Mouse (Mus musculus): ENCODE measurements around the gene Arhgef9.

The Arhgef9 gene

DNA sequence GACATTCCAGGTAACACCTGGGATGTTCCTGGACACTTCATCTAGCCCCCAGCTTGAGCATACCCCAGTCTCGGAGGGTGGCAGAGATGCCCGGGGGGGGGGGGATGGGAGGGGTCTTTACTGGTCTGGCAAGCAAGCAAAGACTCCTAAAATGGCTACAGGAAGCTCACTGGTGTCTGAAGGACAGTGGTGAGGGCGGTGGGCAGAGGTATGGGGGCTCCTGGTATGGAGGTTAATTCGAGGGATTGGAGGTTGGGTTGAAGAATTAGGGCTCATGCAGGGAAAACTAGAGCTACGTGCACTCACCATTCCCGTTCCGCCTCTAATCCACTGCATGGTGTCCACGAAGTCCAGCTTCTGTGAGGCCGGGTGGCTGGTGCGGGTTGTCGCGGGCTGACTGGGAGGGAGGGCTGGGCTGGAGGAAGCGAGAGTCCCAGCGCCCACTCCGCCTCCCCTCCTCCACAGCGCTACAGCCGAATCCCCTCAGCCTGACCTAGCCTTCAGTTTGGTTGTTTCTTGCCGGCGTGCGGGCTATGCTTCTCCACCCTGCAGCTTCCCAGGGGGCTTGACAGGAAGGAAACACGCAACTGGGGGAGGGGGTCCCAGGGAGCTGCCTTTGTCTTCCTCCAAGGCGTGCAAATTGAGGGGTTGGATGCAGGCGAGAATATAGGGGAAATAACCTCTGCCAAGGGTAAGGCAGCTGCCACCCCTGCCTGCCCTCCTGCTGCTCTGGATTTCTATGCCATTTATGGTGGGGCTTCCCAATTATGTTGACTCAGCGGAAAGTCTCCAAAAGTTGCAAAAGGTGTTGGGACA is at the start of gene Arhgef9:
TSS of gene Arhgef9 (minus strand) at position 753 of the 816 bp plus-strand sequence.
- peak; percentile 14 for DNase-seq

DNA sequence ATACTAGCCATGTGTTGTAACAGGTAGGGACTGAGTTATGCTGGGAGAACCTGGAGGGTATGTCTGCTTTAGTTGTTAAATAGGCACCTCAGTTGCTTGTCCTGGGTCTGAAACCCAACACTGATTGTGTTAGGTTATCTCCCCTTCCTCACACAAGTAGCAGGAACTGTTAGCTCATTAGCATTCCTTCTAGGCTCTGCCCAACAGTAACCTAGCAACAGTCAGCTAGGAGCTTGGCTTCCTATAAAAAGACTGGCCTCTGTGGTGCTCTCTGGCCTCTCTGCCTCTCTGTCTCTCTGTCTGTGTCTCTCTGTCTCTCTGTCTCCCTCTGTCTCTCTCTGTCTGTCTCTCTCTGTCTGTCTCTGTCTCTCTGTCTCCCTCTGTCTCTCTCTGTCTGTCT is 42.2 kb upstream of the Arhgef9 start:
- DNase-seq, result no peak

DNA sequence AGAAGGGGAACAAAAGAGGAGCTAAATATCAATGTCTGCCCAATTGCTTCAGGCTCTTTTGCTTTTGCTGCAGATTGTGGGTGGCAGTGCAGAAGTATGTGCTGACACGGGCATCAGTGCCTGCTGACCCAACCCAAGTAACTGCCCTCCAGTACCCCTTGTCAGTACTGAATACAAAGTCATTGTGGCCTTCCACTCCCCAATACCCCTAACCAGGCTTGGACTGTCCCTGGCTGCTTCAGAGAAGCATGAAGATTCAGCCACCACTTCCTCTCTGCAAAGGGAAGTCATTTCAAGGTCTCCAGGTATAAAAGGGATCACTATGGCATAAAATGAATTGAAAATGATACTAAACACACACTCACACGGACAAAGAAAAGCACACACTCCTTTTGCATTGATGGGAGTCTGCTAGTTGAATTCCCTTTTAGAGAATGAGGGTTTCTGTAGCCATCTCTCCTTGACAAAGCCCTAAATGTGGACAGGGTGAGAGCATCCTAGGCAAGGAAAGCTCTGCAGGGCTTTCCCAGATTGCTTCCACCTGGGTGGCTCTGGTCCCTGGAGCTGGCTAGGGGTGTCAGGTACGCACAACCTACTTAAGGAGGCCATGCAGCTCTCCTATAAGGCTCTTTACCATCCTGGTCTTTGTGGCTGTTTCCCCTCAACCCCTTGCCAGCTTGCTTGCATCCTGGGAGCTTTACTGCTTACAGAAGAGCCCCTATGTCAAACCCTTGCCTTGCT is 1.1 kb downstream of the Arhgef9 start:
- peak; percentile 2 for DNase-seq

DNA sequence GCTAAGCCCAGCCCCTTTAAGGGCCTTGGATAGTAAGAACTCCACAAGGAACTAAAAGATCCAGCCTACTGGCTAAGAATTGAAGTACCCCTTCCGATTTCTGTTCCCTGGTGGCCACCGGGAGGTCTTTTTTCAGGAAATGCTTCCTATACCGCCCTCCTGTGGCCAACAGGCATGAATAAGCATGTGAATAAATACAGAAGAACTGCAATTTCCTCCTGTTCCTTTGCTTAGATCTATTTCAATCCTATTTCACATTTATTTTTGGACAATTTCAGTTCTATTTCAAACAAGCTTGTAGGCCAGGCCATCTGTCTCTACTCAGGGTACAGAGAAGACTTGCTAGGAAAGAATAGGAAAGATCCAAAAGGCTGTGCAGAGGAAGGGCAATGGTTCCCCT is 20.7 kb downstream of the Arhgef9 start:
- DNase-seq, result peak; percentile 53

DNA sequence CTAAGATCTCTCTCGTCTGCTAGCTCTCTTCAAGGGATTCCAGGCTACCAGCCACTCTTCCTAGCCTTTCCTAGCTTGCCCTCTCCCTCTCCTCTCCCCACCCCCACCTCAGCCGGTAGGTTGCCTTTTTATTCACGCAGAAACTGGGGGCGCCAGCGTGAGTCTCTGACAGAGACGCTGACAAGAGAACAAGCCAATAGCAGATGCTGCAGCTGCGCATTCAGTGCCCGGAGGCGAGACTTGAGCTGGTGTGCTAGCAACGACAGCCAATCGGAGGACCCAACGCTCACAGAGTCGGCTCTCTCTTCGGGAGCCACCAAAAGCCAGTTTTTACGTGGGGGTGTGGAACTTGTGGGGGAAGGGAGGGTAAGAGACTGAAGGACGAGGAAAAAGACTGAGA is 30.3 kb downstream of the Arhgef9 start:
- DNase-seq, result peak; percentile 93

DNA sequence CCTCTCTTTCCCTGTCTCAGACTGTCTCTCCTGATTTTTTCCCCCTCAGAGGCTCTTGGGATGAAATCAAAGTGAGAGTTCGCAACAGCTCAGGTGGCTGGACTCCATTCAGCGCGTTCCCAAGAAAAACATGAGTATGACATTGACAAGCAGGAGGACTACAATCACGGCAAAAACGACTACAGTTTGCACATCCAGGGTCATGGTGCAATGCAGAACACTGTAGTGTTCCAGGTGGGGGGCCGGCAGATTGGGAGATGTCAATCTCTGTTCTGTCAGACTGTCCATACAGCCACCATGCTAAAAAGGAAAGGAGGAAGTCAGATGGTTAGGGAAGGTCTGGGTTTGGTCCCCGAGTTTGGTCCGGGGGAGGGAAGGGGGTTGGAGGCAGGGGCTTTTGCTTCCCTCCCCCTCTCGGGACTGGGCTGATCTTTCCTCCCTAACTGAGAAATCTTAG is 31.0 kb downstream of the Arhgef9 start:
- no peak for DNase-seq

DNA sequence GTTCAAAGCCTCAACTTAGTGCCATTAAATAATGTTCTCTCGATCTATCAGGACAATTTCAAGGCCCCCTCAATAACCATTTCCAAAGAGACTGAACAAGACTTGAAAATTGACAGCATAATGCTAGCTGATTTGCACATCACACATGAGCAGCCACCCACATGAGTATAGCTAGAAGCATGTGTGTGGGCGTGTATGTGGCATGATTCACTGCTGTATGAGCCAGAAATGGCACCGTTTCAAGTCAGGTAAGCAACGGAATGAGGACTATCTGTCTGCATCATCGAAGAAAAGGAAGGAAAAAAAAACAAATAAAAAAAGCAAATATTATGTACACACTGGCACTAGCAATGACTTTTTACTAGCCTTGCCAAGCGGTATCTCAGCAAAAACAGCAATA is 32.5 kb downstream of the Arhgef9 start:
- peak; percentile 59 for DNase-seq

DNA sequence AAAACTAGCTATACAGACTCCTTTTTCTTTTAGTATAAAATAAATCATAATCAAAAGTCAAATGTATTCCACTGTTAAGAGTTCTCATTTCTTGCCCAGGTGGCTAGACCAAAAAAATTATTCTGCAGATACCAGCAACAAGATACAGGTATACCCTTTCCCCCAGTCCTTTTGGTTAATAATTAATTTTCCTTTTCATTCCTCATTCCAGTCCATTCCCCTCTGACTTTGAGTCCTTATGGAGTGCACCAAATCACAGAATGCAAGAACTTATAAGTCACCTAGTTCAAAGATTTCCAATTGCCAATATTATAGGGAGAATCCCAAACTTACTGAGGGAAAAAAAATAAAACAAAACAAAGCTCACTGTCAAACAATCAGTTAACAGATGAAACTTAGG is 33.2 kb downstream of the Arhgef9 start:
- DNase-seq, result no peak

DNA sequence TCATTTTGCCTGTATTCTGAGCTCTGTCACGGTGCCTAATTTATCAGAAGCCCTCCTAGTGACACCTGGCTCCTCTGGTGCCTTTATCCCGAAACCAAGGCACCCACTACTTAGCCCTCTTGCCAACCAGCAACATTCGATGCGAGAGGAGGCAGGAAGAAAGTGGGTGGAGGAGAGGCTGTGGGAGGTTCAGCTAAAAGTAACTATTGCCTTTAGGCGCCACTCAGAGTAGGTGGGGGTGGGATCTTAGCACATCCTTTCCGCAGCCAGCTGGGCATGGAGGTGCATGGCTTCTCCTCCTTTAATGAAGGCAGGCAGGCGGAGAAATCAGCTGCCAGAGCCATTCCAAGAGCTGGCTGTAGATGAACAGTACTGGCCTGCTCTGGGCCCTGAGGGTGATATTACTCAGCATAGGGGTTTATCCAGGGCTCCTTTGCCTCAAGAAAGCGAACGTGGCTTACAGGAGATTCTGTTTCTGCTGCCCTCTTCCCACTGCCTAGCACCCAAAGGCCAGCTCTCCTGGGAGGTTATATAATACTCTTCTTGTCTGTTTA is 39.7 kb downstream of the Arhgef9 start:
- peak; percentile 44 for DNase-seq

DNA sequence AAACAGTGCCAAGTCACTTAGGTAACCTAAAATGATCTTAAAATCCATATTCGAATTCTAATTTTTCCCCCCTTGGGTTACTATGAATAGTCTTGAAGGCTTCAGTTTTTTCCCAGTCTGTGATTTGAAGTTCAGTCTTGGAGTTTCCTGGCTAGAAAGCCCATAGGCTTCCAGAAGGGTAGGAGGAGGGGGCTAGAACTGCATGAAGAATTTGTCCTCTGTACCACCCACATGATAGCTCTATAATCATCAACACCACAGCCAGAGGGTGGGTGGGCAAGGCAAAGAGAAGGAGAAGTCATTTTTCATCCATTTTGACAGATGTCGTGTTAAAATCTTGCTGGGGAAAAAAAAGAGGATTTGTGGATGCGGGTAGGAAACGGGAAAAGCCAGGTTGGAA is 58.0 kb downstream of the Arhgef9 start:
- DNase-seq, result no peak

DNA sequence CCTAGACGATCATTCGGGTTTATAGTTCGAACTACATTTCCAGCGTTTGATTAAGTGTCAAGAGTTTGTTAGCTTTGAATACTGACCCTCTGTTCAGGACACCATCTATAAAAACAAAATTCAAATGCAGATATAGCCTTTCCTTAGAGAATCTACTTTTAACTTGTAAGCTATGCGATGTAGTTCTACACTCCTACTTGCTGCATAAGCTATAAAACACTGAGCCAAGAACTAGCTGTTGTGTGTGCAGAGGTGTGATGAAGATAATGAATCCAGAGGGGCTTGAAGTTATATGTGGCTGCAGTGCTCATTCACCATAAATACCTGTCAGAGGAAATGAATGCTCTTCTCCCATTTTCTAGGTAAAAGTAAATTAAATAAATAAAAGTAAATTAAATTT is 63.2 kb downstream of the Arhgef9 start:
- no peak for DNase-seq

DNA sequence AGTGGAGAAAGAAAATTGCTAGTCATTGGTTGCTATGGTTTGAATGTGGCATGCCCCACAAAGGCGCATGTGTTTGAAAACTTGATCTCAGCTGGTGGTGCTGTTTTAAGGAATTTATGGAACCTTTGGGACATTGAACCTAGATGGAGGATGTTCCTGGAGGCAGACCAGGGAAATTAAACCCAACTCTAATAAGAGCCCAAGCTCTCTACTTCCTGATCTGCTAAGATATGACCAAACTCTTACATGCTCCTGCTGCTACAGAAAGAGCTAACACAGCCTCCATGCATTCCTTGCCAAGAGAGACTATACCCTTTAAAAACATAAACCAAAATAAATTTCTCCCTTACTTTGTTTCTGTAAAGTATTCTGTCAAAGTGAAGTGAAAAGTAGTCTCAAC is 63.7 kb downstream of the Arhgef9 start:
- no peak for DNase-seq

DNA sequence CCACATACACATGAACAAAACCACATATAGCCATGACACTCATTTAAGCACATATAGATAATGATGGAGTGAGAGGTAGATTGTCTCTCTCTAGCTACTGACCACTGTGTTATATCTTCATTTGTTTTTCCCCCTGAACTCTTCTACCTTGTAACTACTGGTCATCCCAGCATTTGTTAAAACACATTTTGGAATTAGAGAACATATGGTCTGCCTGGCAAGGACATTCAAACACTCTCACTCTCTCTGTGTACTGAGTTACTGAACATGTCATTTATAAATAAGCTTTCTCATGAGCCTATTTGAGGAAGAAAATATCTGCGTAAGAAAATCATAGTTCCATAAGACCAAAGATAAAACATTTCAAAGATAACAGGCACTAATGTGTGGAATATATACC is 64.9 kb downstream of the Arhgef9 start:
- DNase-seq, result no peak

DNA sequence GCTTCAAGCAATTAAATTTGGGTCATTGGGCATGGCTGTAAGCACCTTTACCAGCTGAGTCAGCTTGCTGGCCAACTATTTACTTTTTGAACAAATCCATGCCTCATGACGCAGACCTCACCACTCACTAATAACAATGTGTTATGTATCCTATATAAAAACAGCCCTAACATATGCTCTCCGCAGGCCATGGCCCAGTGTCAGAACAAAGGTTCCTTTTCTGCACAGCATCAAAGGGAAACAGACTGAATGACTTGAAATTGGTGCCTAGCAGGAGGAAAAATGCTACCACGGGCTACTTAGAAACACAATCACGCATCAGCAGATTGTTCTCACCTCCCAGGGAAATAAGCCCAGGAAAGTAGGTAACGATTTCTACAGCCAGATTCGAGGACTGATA is 73.2 kb downstream of the Arhgef9 start:
- no peak for DNase-seq

DNA sequence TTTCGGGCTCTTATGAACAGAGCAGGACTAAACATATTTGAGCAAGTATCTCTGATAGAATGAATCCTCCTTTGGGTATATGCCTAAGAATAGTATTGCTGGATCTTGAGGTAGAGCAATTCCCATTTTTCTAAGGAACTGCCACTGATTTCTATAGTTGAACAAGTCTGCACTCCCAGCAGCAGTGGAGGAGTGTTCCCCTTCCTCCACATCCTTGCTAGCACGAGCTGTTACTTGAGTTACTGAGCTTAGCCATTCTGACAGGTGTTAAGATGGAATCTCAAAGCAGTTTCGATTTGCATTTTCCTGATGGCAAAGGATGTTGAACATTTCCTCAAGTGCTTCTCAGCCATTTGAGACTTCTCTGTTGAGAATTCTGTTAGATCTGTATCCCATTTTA is 92.3 kb downstream of the Arhgef9 start:
- peak; percentile 17 for DNase-seq

DNA sequence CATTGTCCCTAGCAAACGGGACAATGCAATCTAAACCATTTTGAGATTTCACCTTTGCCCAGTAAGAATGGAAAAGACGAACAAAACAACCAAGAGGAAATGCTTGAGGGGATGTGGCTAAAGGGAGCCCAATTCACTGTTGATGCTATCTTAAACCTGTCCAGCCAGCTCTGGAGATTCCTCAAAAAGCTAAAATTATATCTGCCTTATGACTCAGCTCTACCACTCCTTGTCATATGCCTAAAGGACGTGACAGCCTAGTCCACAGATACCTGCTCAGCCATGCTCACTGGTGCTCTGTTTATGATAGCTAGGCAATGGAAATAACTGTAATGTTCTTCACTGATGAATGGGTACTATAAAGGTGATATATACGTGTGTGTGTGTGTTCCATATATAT is 109.0 kb downstream of the Arhgef9 start:
- no peak for DNase-seq

DNA sequence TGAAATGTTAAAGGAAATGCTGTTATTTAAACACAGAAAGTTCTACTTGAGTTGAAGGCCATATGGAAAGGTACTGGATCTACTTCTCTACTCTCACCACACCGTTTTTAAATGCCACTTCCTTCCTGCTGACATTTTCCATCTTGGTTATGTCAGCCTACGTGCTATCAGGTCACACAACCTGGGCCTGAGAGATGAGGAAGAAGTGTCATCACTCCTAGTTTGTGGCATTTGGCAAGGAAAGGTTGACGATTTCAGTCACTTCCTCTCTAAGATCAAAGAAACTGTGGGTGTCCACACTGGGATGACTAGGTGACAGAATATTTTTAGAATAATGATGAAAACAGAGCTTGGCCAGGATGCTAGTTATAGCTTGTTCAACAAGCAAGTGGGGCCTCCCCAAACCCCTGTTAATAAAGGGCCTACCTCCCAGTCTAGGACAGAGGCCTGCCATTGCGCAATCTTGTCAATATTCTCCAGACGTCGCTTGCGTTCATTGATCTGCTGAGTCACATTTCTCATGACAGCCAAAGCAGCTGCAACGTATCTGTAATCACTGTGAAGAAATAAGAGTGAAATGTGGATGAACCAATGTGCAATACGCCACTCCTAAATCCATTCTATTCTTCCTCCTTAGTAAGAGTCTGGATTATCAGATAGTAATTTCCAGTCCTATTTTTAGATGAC is 119.5 kb downstream of the Arhgef9 start:
- no peak for DNase-seq

DNA sequence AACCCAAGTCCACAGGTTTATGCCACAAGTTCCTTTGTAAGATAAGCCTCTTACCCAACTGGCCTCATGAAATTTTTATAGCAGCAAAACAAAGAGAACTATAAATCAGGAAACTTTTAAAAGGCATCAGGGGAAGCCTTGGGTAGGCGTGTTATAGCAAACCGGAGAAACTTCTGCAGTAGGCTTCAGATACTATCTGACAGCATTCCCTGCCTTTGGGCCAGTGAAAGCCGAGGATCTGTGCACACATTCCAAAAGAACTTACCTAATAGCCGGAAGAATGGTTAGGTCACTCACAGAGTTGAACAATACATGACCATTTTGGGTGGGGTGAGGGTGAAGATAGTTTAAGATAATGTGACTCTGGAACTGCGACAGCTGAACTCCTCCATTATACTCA is 168.7 kb downstream of the Arhgef9 start:
- DNase-seq, result no peak

DNA sequence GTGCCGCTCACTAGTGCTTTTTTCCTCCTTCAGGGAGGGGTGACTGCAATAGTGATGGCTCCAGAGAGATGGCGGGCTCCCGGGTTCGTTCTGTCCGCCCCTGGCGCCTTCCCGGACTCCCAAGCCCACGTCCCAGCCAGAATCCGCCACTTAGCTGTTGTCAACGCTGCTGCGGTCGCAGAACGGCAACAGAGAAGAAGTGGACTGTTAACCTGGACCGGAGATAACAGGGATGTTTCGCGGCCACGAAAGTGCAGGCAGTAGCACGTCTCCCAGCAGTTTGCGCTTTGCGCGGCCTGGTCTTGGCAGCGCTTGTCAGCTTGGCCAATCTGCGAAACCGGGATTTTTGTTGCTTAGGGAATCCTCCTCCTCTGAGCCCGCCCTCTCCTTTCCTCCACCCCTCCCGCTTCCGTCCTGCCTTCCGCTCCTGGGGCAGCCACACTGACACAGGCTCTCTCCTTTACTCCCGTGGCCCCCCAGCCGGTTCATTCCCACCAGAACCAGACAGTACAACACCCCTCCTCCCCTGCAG is 170.2 kb downstream of the Arhgef9 start, which contains the start of gene Spin4:
TSS of gene Spin4 (minus strand) at position 322 of the 532 bp plus-strand sequence.
- peak; percentile 72 for DNase-seq

DNA sequence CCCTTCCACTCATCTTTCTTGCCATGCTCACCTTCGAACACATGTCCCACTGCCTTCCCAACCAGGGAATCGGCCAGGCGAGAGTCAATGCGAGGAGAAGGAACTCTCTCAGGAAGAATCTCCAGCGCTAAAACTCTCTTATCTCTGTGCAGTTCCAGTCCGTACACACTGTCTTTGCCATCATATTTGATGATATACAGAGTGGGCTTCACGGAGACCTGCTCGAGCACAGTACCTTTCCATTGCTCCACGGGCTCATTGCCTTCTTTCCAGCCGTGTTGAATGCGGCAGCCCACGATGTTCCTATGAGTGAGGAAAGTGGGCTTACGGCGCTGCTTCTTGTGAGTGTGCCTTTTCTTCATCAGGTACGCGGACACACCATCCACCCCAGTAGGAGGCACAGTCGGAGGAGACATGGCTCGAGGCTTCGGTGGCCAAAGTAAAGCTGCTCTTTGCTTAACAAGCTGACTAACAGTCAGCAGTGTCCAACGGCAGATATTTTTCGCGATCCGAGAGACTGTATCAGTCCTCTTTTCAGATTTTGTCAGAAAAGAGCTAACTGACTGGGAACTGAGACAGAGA is 170.8 kb downstream of the Arhgef9 start:
- peak; percentile 9 for DNase-seq

DNA sequence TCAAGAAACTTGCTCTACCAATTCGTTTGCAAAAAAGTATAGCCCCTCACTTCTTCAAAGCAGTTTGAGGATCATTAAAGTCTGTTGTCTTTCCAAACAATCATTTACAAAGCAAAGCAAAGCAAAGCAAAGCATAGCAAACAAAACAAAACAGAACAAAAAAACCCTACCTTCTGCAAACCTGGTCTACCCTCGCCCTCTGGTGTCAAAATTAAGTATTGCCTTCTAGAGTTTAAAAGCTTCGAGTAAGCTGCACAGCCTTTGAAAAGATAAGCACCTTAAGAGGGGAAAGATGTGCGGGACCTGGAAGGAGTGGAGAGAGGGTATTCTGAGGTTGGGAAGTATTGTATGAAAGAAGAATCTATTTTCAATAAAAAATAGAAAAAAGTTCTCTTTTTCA is 184.6 kb downstream of the Arhgef9 start:
- peak; percentile 5 for DNase-seq

Measured in right cerebral cortex, adult 18-20 months (tissue).